Mouse (Mus musculus) kidney, embryonic 15.5 days (tissue): Measurements from ENCODE around the gene Pus1. TPM values are rescaled to one million over a fixed set of nuclear protein-coding genes. Genes with fewer than 3 reads are reported as not detected.
A peak's percentile ranks its signal among the peaks of the same experiment; 100 is the strongest.

Source experiments
- ATAC-seq: fragments of 200-750 bp; cut with Nextera tagmentation; replicated peaks from 2 replicates; pipeline ENCODE4 v1.8.0; 2017; ENCODE audit warnings: moderate TSS enrichment; ENCODE audit not compliant: low FRiP score
- H3K27ac ChIP-seq: fragments of 300-500 bp; sonication (generic); 2 replicates; pipeline ENCODE4 v1.5.1; 2015; ENCODE audit warnings: mild to moderate bottlenecking, inconsistent platforms
- H3K27me3 ChIP-seq: fragments of 300-500 bp; sonication (generic); 2 replicates; pipeline ENCODE4 v1.6.1; 2015; ENCODE audit warnings: inconsistent platforms
- H3K36me3 ChIP-seq: fragments of 300-500 bp; sonication (generic); 2 replicates; pipeline ENCODE4 v1.6.1; 2015; ENCODE audit warnings: inconsistent platforms
- H3K4me1 ChIP-seq: fragments of 300-500 bp; sonication (generic); 2 replicates; pipeline ENCODE4 v1.6.1; 2015; ENCODE audit warnings: inconsistent platforms
- H3K4me2 ChIP-seq: fragments of 300-500 bp; sonication (generic); 2 replicates; pipeline ENCODE4 v1.6.1; 2015; ENCODE audit warnings: moderate library complexity, mild to moderate bottlenecking, inconsistent platforms
- H3K4me3 ChIP-seq: fragments of 300-500 bp; sonication (generic); replicated peaks from 2 replicates; pipeline ENCODE4 v1.5.1; 2015; ENCODE audit warnings: mild to moderate bottlenecking, inconsistent platforms
- H3K9ac ChIP-seq: fragments of 300-500 bp; sonication (generic); 2 replicates; pipeline ENCODE4 v1.6.1; 2015; ENCODE audit warnings: mild to moderate bottlenecking, inconsistent platforms
- H3K9me3 ChIP-seq: fragments of 300-500 bp; sonication (generic); replicated peaks from 2 replicates; pipeline ENCODE4 v1.6.1; 2016; ENCODE audit warnings: inconsistent platforms
- WGBS: fragments of 180-500 bp; shearing (Covaris S2); methylation state at CpG from one replicate; pipeline ENCODE4 v1.1.7; 2015; ENCODE audit warnings: mixed read lengths; 5-methylcytosine and 5-hydroxymethylcytosine counted together
- polyA plus RNA-seq: library from polyadenylated mRNA; unstranded; fragments of >200 nt; fragmentation: Nextera tagmentation; extraction: Ambion mirVana; gene quantifications from 2 replicates; pipeline ENCODE4 v1.2.1, GENCODE M21; 2015

Pus1 gene
- polyA plus RNA-seq, 1 experiment from 2014 or later = 42.8 TPM

DNA sequence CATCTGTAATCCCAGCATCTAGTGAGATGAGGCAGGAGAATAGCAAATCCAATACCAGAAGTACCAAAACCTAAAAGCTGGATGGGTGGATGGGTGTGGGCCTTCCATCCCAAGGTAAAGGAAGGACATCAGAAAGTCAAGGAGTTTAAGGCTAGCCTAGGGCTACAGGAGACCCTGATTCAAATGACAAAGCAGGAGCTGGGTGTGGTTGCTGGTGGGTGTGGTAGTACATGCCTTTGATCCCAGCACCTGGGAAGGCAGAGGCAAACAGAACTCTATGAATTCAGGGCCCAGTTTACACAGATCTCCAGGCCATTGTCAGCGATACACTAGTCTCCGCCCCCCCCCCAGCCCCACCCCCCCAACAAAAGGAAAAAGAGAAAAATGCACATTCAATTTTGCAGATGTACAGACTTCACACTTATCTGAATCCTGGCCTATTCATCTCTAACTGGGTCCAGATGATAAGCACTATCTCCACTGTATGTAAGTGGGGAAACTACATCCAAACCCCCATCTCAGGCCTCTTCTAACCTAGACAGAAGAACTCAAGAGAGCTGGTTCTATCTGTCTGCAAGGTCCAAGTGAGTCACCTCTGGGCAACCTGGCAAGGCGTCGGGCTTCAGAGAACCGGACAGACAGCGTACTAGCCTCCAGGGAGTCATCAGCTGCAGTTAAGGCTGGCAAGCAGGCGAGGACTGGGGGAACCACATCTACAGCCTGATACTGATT is 23.7 kb upstream of the Pus1 start:
- Histone ChIP-seq H3K27ac (no peak overlapping the region), H3K9me3 (no peaks in the 10 kb centered on the region), H3K27me3 (no peaks in the 10 kb centered on the region), H3K36me3 (peaks cover 69% of the 10 kb centered on the region), H3K9ac (no peak overlapping the region), H3K4me2 (no peak overlapping the region), H3K4me1 (peaks cover 34% of the 10 kb centered on the region), H3K4me3 (no peak overlapping the region)
- no peak for ATAC-seq
- 86% methylated on average over 7 of the region's 7 CpGs for WGBS

DNA sequence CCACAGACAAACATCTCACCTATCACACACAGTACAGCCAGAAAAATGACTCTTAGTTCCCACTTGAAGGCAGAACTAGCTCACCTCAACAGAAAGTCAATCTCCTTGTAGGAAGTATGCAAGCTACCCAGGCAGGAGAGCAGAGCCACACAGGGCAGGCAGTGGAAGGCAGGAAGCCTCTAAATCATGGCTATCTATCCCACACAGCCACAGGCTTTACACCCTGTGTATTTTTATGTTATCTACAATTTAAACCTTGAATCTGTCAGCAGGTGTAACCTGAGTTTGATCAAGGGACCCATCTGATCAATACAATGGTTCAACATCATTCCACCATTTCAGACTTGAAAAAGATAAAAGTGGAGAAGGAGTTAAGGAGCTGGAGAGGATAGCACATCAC is 22.4 kb upstream of the Pus1 start:
- H3K36me3 ChIP-seq = peaks cover 82% of the 10 kb centered on the region
- H3K9me3 ChIP-seq = no peaks in the 10 kb centered on the region
- H3K4me3 ChIP-seq = no peak overlapping the region
- no peaks in the 10 kb centered on the region for H3K27me3 ChIP-seq
- no peak overlapping the region for H3K27ac ChIP-seq
- ATAC-seq = no peak
- peaks cover 21% of the 10 kb centered on the region for H3K4me1 ChIP-seq
- no peak overlapping the region for H3K9ac ChIP-seq
- H3K4me2 ChIP-seq = no peak overlapping the region

DNA sequence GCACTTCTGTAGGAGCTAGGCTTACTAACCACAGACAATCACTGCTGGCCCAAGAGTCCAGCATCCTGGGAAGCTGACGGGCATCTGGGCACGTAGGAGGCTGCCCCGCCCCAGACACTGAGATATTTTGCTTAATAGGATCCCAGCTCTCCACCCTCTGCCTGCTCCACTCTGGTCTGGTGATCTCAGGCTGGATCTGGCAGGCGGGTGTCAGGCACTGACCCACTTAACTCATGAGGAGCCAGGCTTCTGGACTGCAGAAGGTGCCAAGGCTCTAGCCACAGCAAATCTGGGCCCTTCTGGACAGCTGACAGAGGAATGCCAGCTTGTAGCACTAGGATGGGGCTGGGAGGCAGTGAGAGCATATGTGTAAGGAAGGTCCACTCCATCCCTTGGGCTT is 21.7 kb upstream of the Pus1 start:
- Histone ChIP-seq H3K4me2 (no peak overlapping the region), H3K36me3 (peaks cover 88% of the 10 kb centered on the region), H3K9me3 (no peaks in the 10 kb centered on the region), H3K4me3 (no peak overlapping the region), H3K27ac (no peak overlapping the region), H3K9ac (0 out of 2 replicates have a peak overlapping the region, but pooled peaks have one; percentile 9), H3K27me3 (no peaks in the 10 kb centered on the region), H3K4me1 (peaks cover 14% of the 10 kb centered on the region)
- 79% methylated on average over 4 of the region's 4 CpGs for WGBS
- ATAC-seq = no peak

DNA sequence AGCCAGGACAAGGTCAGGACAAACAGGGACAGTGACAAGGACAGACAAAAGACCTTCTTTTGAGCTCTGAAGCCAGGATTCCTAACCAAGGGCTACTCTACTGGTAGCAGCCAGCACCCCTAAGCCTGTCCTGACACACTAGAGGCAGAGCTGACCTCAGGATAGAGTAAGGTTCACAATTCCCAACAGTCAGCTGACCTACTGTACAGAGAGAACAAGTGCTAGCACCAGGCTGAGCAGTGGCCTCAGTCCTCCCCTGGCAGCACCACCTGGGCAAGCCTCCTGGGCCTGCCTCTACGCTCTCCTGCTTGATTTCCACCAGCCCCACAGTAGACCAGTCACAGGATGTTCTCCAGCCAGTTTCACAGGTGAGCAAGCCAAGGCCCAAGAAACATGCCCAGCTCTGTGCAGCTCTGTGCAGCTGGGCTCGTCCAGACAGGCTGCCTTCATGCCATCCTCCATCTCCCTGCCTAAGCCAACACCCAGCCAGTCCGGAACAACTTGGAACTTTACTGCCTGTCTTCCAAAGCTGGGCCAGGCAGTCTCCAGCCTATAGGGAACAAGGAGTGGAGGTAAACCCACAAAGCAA is 20.7 kb upstream of the Pus1 start:
- WGBS = 88% methylated on average over 3 of the region's 3 CpGs
- peaks cover 87% of the 10 kb centered on the region for H3K36me3 ChIP-seq
- ATAC-seq = no peak

DNA sequence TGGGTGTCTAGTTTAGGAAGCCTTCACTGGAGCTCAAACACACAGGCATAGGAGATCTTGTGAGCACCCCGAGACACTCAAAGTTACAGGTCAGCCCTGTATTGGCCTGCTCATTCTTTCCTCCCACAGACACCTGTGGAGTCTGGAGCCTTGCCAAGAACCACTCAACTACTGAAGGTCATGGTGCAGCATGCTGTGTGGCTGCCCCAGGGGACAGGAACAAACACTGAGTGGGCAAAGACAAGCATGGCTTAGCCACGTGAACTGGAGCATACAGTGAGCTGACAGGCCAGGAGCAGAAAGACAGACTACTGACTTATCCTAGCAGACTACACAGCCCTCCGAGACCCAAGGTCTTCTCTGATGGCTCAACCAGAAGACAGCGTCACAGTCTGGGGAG is 17.2 kb upstream of the Pus1 start:
- Histone ChIP-seq H3K4me1 (0 out of 2 replicates have a peak, but pooled peaks cover 7% of the 10 kb centered on the region), H3K9me3 (no peaks in the 10 kb centered on the region), H3K27me3 (no peaks in the 10 kb centered on the region), H3K9ac (no peak overlapping the region), H3K27ac (no peak overlapping the region), H3K4me3 (no peak overlapping the region), H3K36me3 (peaks cover 95% of the 10 kb centered on the region), H3K4me2 (no peak overlapping the region)
- 62% methylated on average over 4 of the region's 4 CpGs for WGBS
- no peak for ATAC-seq

More for the DNA sequence above, 20.7 kb upstream of the Pus1 start:
- Histone ChIP-seq H3K4me2 (no peak overlapping the region), H3K9ac (no peak overlapping the region), H3K9me3 (no peaks in the 10 kb centered on the region), H3K27ac (no peak overlapping the region), H3K4me1 (0 out of 2 replicates have a peak, but pooled peaks cover 7% of the 10 kb centered on the region), H3K27me3 (no peaks in the 10 kb centered on the region), H3K4me3 (no peak overlapping the region)

DNA sequence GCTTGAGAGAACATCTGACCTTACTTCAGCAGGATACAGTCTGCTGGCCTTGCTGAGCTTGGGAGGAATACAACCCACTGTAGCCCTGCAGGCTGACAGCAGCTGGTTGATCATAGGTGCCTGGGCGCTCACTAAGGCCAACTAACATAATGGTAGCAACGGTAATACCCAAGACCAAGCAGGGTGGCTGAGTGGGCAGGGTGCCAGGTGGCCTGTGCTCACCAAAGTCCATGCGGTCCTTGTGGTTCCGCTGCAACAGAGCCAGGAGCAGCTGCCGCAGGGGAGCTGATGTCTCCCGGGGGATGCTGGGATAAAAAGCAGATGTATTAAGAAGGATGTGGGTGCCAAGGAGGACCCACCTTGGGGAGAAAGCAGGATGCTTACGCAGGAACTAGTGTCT is 13.9 kb upstream of the Pus1 start:
- Histone ChIP-seq H3K36me3 (peaks cover 99% of the 10 kb centered on the region), H3K9me3 (no peaks in the 10 kb centered on the region), H3K27ac (no peak overlapping the region), H3K9ac (no peak overlapping the region), H3K4me2 (no peak overlapping the region), H3K4me1 (no peaks in the 10 kb centered on the region), H3K27me3 (no peaks in the 10 kb centered on the region), H3K4me3 (no peak overlapping the region)
- ATAC-seq = no peak
- WGBS = 93% methylated on average over 7 of the region's 7 CpGs

DNA sequence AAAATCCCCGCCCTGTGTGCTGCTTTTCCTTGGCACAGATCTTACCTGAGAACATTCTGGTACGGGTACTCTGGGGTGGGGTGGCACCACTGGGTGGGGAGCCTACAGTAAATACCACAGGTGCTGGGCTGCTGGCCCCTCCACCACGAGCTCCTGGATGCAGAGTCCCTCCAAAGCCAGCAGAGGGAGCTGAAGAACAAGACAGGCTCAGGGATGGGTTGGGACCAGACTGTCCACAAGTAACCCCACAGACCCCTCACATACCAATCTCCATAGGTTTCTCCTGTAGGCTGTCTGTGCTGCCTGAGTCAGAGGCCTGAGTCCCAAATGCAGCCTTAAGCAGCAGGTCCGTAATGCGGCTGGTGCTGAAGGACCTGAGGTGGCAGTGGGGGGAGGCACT is 8.2 kb upstream of the Pus1 start:
- ATAC-seq = peak; percentile 46
- no peak overlapping the region for H3K4me3 ChIP-seq
- WGBS = 65% methylated on average over 5 of the region's 5 CpGs
- H3K9me3 ChIP-seq = no peaks in the 10 kb centered on the region
- no peak overlapping the region for H3K9ac ChIP-seq
- H3K27ac ChIP-seq = no peak overlapping the region
- H3K27me3 ChIP-seq = no peaks in the 10 kb centered on the region
- H3K36me3 ChIP-seq = peaks cover 90% of the 10 kb centered on the region
- no peaks in the 10 kb centered on the region for H3K4me1 ChIP-seq
- H3K4me2 ChIP-seq = no peak overlapping the region

DNA sequence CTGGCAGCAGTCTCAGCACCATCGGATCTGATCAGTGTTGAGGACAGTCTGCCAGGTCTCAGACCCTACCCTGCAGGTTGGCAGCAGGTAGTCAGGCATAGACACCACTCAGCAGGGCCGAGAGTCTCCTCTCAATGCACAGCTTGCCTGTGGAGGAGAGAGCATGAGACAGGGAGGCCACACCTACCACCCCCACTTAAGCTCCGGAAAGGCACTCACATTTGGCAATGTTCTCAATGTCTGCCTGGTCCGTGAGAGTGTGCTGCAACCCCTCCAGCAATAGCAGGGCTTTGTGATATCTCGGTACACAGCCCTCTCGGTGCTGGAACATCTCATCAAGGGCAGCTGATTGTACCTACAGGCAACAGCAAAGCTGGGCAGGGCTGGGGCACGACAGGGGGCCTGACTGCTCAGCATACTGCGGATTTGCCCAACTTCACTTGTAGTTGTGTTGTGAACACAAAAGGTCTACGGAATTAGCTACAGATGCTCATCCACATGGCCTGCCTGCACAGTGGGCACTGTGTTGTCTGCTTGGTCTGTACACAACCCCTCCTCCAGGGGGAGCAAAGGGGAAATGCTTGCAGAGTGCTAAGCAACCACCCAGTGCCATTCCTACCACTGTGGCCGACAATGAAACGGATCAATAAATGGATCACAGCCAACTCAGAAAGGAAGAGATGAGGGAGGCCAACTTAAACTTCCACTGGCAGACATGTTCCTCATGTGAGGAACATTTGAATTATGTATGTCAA is 5.8 kb upstream of the Pus1 start:
- no peak for ATAC-seq
- no peak overlapping the region for H3K4me2 ChIP-seq
- no peaks in the 10 kb centered on the region for H3K4me1 ChIP-seq
- H3K27ac ChIP-seq = no peak overlapping the region
- 85% methylated on average over 11 of the region's 11 CpGs for WGBS
- no peaks in the 10 kb centered on the region for H3K9me3 ChIP-seq
- no peak overlapping the region for H3K9ac ChIP-seq
- H3K4me3 ChIP-seq = no peak overlapping the region
- H3K36me3 ChIP-seq = peaks cover 66% of the 10 kb centered on the region
- no peaks in the 10 kb centered on the region for H3K27me3 ChIP-seq

DNA sequence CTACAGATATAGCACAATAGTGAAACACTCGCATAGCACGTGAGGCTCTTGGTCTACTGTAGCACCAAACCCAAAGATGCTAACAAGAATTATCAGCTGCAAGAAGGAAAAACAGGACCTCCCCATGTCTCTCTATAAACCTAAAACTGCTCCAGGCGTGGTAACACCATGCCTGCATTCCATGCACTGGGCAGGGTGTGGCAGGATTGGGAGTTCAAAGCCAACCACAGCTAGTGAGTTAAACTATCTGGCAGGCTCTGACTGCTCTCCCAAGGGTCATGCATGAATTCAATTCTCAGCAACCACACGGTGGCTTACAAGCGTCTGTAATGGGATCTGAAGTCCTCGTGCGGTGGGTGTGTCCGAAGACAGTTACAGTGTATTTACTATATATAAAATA is 2.7 kb upstream of the Pus1 start:
- no peaks in the 10 kb centered on the region for H3K9me3 ChIP-seq
- no peak overlapping the region for H3K4me2 ChIP-seq
- peaks cover 23% of the 10 kb centered on the region for H3K4me1 ChIP-seq
- H3K27me3 ChIP-seq = no peaks in the 10 kb centered on the region
- peaks cover 42% of the 10 kb centered on the region for H3K36me3 ChIP-seq
- ATAC-seq = no peak
- no peak overlapping the region for H3K9ac ChIP-seq
- no peak overlapping the region for H3K27ac ChIP-seq
- WGBS = 68% methylated on average over 8 of the region's 8 CpGs
- H3K4me3 ChIP-seq = no peak overlapping the region

DNA sequence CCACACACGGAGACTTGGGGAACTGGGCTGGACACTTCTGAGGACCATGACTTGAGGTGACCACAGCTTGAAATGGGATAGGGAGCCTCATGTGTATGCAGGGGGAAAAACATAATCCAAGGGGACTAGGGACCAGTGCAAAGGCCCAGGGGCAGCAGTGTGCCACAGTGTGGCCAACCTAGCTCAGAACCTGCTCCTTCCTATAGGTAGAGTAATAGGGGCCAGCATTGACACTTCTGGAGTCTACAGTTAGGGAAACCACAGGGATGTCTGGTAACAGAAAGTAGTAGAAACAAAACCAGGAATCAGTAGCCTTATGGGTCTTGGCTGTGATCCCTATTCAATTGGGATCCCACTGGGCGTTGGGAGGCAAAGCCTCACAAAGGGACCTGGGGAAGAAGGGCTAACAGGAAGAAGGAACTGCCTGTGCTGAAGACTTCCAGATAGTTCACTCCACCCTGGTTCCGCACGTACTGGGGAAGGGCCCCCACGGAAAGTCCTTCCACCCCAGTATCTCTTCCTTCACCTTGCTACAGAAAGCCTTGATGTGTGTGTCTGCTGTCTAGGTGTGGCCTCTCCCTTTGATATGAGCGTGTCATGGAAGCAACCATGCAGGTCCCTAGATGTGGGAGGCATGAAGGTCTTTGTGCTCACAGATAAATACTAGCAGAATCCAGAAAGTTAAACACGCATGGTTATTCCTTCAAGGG is 1.2 kb upstream of the Pus1 start:
- WGBS = 82% methylated on average over 7 of the region's 7 CpGs
- Histone ChIP-seq H3K9ac (no peak overlapping the region), H3K36me3 (peaks cover 42% of the 10 kb centered on the region), H3K4me2 (no peak overlapping the region), H3K27me3 (no peaks in the 10 kb centered on the region), H3K9me3 (no peaks in the 10 kb centered on the region), H3K4me1 (peaks cover 23% of the 10 kb centered on the region), H3K27ac (no peak overlapping the region), H3K4me3 (no peak overlapping the region)
- no peak for ATAC-seq

DNA sequence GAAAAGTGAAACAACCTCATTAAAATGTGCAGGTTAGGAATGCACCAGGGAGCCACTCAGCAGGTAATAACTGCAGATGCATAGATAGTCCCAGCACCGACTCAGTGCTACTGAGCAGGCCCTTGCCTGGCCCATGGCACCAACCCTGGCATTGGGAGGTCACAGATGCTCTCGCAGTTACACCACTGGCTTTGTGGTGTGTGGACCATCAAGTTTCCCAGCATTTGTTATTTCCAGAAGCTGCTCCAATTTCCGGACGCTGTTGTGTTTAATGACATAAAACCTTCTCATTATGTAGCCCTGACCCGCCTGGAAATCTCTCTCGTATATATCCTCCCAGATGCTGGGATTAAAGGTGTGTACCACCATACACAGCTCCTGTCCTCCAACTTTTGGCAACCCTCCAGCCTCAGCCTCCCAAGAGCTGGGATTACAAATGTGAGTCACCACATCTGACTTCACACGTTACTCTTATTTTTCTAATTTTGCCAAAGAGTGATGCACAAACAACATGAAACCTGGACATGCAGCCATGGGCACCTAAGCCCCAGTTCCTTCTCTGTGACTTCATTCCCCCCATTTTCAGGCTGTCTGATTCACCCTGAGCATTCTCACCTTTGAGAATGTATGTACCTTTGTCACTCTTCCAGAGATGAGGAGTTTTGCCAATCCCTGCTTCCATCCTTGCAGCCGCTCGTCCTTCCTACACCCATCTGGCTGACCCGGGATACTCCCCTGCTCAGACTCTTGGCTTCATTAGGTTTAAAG is 486 bp upstream of the Pus1 start:
- Histone ChIP-seq H3K36me3 (peaks cover 42% of the 10 kb centered on the region), H3K4me2 (peak overlapping the region; percentile 87), H3K4me3 (peak overlapping the region; percentile 91), H3K27ac (peak overlapping the region; percentile 75), H3K4me1 (peaks cover 23% of the 10 kb centered on the region), H3K9ac (peak overlapping the region; percentile 78), H3K27me3 (no peaks in the 10 kb centered on the region), H3K9me3 (no peaks in the 10 kb centered on the region)
- ATAC-seq = peak; percentile 64; the same call in 1 of the 2 replicates
- WGBS = 47% methylated on average over 10 of the region's 10 CpGs
